Mouse (Mus musculus): ENCODE results near the gene Tanc2.

The Tanc2 gene

DNA sequence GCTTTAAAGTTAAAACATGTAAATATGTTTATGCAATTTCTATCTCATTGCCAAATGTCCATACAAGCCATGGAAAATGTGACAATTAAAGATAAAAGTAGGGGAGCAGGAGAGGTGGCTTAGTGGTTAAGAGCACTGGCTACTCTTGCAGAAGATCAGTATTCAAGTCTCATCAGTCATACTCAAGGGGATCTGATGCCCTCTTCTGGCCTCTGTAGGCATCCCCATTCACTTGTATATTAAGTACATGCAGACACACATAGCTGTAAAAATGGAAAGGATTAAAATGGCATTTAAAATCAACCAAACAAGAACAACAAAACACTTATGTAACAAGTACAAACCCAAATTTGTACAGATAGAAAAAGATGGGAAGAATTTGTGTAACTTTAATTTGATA is 54.2 kb downstream of the Tanc2 start:
- no peak for DNase-seq (ENCODE audit: low spot score in 2 of 2)

DNA sequence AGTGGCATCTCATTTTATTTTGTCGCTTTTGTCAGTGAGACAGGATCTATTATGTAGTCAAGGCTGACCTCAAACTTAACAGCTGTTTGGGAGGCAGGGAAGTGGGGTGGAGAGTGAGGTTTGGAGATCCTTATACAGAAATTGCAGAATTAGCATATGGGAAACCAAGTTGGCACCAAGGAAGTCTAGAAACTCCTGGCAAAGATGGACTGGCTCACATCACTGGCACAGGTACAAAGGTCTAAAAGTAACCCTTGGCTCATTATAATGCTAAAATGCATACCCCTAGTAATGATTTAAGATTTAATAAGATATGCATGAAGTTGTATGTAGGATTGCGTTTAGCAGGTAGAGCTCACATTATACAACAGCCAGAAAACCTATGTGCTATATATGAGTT is 58.2 kb downstream of the Tanc2 start:
- DNase-seq (ENCODE audit: low spot score in 2 of 2): no peak

DNA sequence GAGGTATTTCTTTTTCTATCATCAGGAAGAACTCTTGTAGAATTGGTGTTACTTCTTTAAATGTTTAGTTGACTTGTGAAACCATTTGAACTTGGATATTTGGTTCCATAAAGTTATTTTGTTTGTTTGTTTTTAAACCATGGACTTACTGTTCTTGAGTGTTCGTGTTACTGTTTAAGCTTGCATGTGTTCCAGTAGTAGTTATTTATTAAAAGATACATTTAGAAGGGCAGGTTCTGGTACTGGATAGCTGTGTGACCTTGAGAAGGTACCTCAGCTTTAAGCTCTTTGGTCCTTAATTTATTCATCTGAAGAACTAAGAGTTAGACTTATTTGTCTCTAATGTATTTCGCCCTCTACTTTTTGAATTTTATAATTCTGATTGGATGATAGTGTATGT is 64.8 kb downstream of the Tanc2 start:
- DNase-seq (ENCODE audit: low spot score in 2 of 2): no peak

DNA sequence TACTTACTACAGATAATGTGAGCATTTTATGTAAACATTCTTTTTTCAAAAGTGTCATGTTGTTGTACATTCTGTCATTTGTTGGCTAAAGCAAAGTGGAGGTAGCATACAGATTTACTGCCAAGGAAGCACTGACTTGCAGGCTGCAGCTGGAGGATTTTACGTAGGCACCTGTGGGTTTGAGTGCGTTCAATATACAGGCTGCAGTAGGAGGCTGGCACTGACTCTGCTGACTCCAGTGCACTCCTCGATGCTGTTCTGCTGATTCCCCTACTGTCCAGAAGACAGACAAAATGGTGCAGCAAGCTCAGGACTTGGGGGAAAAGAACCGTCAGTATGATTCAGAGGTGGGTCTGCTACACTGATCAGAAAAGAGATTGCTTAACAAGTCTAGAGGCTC is 65.5 kb downstream of the Tanc2 start:
- no peak for DNase-seq (ENCODE audit: low spot score in 2 of 2)

DNA sequence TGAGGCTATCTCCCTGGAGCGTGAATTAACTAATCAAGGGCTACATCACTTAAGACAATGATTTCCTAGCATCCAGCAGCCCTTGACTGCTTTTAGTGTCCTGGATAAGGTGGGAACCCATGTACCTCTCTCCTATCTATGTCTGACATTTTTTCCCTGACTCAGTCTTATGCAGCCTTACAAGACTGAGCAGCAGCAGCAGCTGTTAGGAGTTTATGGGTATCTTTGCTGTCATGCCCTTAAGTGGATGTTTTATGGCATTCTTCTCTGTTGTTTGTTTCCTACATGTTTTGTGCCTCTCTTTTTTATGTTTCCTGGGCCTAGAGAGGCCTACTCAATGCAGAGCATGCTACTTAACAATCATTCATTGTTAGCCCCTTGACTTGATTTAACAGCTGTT is 78.1 kb downstream of the Tanc2 start:
- DNase-seq (ENCODE audit: low spot score in 2 of 2): no peak

DNA sequence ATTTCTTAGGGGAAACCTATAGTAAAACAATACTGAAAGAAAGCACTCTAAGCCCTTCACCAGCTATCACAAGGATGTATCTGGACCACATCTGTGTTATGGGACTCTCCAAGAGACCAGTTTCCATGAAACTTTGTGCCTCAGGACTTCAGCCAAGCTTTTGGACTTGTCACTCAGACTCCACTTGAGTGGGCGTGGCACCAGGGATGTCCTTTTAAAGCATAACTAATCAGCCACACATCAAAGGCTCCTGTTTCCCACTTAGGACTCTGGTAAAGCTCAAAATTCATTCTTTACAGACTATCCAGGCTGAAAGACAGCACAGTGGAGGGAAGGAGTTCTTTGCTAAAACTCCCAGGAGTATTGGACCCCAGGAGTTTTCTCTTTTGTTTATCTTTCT is 89.2 kb downstream of the Tanc2 start:
- no peak for DNase-seq (ENCODE audit: low spot score in 2 of 2)

DNA sequence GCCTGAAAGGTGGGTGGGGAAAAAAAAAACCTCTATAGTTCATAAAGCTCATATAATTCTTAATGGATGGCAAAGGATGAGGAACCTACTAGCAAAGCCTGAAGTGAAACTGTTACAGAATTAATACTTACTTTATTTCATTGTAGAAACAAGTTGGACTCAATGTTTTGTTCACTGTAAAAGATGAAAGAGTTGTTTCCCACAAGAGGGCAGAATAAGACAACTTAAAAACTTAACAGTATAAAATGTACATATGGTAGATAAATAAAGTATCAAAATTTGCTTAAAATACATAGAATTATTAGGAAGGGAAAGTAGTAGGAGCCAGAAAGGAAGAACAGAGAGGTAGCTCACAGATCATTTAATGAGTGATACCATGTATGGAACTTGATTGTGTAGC is 95.0 kb downstream of the Tanc2 start:
- no peak for DNase-seq (ENCODE audit: low spot score in 2 of 2)

DNA sequence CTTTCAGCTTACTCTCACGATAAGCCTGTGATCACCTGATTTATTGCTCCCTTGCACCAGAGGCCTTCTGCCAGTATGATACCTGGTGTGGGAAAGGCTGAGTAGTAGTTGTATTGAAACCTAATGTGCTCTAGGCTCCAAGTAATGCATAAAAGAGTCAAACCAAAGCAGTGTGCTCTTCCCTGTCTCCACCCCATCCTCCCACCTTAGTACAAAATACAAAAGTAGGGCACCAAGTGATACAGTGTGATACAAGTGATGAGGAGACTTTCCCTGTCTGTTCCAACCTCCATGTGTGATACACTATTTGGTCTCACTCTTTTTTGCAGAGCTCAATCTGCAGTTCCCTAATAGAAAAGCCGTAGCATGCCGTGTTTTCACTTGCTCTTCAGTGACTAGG is 110.7 kb downstream of the Tanc2 start:
- no peak for DNase-seq (ENCODE audit: low spot score in 2 of 2)

DNA sequence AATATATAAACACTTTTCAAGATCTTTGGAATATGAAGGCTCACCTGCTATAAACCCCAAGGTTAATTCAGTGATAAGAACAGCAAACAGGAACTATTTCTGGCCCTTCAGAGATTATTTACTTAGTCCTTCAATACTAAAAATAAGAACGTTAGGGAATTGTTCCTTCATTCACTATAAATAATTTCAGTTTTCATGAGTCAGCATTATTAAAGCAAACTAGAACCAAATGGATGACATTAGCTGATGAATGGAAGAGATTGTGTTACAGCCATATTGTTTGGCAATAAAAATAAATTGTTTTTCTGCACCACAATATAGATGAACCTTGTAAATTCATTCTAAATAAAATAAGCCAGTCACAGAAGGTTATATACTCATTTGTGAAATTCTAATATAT is 129.9 kb downstream of the Tanc2 start:
- no peak for DNase-seq (ENCODE audit: low spot score in 2 of 2)

DNA sequence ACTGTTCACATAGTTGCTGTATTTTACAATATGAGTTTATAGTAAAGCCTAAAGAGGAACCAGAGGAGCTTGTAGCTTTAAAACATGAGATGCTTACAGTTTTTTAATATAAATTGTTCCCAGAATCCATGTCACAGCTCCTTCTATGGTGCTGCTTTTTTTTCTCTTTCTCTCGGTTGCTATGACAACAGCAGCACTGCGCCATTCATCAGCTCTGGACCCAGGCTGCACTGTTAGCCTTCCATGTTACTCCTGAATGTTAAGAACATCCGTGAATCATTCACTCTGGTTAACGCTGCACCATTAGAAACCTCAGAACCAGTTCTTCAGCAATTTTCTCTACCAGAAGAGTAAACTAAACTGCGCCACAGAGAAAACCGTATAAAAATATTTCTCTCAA is 141.8 kb downstream of the Tanc2 start:
- DNase-seq (ENCODE audit: low spot score in 2 of 2): peak in 1 of 2 experiments; percentile 8

DNA sequence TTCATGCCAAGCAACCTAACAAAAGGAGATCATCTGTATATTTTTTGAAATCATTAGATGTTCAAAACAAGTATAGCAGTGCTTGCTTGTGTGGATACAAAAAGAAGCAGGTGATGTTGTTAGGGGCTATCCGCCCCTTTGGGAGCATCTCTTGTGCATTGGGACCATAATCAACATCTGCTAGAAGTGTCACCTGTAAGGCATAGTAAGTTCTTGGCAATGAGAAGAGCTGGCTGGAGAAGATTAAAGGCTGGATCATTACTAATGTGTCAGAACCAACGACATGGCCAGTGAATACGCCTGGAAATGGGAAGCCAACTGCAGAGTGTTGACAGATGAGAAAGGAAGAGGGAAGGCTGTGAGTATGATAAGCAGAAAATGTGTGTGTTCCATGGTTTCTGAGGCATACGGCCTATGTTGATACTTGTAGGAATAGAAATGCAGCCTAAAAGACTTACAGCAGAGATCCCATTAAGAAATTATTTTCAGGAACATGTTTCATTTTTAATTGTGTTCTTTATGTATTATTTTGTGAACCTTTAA is 142.3 kb downstream of the Tanc2 start:
- no peak for DNase-seq (ENCODE audit: low spot score in 2 of 2)

DNA sequence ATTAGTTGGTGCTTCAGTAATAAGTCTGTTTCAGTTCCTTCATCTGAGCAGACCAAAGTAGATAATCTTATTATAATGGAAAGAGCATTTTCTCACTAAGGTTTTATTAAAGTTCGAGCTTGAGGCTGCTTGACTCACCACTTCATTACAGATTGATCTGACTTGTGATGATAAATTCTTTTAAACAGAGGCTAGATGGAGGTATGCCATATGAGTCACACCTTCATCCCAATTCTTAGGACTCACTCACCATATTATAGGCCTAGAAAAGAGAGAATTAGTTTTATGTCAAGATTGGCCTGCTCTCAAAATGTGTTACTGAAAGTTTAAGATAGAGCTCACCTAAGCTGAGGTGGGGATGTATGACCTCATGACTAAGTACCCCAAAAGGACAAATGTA is 153.4 kb downstream of the Tanc2 start:
- no peak for DNase-seq (ENCODE audit: low spot score in 2 of 2)

DNA sequence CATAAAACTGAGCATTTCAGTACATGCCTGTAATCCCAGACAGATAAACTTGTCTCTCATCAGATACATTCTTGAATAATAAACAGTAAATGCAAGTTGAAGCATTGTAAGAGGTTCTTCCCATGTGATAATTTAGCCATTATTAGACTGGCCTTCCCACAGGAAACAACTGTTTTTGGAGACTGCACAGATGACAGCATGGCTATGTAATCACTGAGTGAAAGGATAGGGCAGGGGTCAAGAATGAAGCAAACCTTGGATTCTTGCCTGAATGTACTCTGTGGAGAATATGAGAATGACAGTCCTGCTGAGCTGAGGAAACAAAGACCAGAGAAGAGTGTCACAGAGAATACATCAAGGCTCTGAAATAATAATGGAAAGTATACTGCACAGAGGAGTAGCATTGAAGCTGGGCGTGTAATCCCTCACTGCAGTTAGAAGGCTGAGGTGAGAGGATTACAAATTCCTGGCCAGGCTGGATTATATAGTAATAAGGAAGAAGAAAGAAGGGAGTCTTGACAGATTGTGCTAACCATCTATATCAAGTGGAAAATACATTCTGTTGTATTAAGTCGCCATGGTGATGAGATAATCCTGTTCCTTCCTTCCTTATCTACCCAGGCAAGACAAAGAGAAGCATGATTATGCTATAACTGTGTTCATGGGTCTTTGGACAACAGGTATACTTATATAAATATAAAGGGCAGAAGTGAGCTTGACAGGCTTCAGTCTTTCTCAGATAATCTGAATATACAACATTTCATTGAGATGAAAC is 159.7 kb downstream of the Tanc2 start:
- no peak for DNase-seq (ENCODE audit: low spot score in 2 of 2)

DNA sequence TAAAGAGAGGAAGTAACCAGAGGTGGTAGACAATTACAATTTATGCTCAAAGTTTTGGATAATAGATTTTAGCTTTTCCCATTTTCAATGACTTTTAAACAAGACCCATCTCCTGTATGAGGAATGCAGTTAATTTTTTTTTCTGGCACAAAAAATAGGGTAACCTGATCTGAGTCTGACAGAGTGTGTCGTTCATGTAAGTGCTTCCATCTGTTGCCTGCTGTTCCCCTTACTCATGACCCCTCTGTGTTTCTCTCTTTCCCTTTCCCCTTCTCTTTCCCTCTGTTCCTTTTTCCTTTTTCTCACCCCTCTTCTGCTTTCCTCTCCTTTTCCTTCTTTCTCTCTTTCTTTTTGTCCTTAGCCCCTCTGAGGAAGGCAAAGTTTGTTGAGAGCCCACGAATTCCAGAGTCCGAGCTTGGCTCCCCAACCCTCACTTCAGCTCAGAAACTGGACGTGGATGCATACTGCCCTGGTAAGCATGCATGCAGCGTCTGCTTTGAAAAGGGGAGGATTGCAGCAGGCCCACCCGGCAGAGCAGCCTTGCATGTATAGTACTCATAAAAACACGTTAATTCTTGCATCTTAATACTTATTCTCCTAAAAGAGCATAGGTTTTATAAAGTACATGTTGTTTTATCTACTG is 168.9 kb downstream of the Tanc2 start:
- no peak for DNase-seq (ENCODE audit: low spot score in 2 of 2)

DNA sequence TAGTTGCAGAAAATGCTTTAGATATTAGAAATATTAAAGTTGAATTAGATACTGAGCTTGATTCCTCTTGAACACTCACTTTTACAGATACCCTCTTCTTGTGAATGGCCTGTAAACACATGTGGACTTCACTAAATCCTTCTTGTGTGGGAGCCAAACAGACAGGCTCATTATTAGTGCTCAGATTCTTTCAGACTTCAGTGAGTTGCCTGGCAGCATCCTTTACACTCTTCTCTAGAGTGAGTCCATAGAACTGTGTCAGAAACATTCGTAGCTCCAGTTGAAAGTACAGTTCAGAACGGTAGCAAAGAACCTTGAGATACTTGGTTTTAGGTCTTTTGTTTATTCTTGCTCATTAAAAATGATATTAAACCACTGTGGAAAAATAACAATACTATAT is 169.6 kb downstream of the Tanc2 start:
- no peak for DNase-seq (ENCODE audit: low spot score in 2 of 2)

DNA sequence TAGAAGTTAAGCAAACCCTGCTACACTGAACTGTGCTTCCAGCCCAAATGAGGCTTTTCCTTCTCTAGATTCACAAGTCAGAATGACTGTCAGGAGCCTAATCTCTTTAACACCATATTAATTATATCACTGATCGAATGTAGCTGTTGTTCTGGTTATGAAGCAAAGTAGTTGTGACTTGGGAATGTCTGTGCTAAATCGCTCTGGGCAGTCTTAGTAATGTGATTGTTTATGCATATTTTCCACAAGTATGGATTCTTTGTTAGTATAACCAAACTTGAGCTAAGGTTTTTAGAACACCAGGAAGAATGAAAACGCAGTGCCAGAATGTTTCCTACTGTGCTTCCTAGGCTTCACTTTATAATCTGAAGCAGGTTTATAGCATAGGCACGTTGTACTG is 170.6 kb downstream of the Tanc2 start:
- DNase-seq (ENCODE audit: low spot score in 2 of 2): no peak

DNA sequence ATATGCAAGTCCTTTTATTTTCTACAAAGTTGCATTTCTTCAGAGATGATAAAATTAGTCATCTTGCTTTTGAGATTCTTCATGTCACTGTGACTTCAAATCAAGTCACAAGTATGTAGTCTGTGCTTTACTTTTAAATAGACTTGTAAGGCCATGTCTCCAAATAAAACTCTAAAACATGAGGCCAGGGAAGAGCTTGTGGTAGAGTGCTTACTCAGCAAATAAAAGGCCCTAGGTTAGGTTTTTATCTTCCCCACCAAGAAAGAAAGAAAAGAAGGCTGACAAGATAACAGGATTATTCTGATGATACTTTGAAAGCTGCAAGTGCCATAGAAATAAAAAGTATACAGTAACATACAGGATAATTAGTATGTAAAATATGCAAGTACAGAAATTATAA is 188.0 kb downstream of the Tanc2 start:
- no peak for DNase-seq (ENCODE audit: low spot score in 2 of 2)

DNA sequence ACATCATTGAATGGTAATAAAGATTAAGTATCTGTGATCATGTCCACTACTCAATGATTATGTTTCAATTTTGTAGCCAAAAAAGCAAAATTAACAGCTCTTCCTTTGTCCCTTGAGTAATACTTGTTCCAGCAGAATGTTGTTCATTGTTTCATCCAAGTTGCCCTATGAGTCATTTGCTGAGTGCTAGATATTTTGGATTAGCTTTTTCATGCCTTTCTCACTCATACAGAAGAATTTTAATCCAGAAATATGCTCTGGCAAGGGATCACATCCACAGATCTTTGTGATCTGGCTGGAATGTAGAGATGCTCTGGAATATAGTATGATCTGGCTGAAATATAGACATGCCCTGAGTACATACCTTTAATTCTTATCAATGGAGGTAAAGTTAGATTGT is 202.7 kb downstream of the Tanc2 start:
- DNase-seq (ENCODE audit: low spot score in 2 of 2): no peak

DNA sequence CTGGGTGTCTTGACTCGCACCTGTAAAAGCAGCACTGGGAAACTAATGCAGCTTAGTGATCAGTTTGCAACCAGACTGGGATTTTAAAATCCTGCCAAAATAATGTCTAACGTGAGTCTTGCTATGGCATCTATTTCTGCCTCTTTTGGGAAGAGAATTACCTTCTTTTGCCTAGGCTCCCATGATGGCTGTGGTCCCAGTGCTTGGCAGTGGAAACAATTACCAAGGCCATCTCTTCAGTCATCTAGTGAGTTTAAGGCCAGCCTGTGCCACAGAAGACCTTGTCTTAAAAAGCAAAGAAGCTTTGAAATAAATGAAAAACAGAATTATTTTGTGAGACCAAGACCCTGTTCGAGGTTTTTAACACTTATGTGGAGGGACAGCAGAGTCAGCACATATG is 213.9 kb downstream of the Tanc2 start:
- no peak for DNase-seq (ENCODE audit: low spot score in 2 of 2)

DNA sequence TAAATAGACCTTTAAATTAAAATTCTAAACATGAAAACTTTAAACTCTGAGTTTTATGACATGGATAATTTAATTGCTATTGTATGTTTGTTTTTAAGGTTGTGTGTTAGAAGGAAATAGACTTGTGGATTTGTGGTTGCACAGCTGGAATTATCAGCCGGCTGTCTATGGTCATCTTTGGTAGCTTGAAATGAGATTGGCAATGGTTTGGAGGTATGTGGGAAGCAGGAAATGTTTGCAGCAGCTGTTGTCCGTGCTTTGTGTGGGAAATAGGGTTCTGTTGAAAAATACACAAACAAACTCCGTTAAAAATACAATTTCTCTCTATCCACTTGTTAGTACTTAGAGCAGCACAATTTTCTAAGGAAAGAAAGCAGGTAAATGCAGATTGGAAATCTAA is 215.0 kb downstream of the Tanc2 start:
- DNase-seq (ENCODE audit: low spot score in 2 of 2): no peak

DNA sequence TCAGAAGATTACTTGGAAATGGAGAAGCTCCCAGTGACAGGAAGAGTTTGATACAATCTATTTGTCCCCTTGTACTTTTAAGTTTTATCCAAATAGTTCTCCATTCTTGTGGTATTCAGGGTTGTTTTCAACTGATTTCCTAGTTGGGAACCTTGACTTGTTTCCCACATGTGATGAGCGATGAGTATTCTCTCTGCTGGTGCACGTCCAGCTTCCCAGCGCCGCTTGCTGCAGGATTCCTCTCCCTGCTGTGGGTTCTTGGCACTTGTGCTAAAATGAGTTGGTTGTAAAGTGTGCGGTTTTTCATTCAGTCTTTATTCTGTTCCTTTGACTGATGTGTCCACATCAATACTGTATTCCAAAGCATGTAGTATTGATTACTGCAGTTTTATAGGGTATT is 217.3 kb downstream of the Tanc2 start:
- DNase-seq (ENCODE audit: low spot score in 2 of 2): no peak

DNA sequence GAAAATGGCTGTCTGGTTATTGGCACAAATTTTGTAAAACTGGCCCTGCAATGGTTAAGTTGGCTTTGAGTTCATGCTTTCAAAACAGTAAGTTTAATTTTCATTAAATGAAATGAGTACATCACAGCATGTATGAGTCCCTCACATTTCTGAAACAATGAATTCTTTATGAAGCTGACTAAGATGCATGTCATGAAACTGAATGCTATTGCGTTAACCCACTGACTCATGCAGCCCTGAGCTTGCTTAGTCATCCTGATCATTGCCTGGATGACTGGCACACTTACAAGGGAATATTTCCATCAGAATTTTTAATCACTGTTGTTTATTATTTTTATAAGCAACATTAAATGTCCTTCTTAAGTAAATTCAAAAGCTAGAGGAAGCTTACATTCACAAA is 233.5 kb downstream of the Tanc2 start:
- no peak for DNase-seq (ENCODE audit: low spot score in 2 of 2)

DNA sequence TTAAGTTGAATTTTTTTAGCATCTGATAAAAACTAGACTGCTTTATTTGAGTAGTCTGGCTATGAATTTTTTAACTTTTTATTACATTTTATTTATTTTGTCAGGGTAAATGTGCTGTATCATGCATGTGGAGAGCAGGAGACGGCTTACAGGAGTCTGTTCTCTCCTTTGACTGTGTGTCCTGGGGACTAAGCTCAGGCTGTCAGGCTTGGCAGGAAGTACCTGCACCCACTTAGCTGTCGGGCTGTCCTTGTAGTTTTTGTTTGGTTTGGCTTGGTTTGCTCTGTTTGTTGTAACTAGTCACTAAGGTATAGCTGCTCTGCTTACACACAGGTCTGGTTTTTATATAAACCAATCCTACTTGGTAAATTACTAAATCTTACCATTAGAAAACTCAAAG is 234.0 kb downstream of the Tanc2 start:
- no peak for DNase-seq (ENCODE audit: low spot score in 2 of 2)

DNA sequence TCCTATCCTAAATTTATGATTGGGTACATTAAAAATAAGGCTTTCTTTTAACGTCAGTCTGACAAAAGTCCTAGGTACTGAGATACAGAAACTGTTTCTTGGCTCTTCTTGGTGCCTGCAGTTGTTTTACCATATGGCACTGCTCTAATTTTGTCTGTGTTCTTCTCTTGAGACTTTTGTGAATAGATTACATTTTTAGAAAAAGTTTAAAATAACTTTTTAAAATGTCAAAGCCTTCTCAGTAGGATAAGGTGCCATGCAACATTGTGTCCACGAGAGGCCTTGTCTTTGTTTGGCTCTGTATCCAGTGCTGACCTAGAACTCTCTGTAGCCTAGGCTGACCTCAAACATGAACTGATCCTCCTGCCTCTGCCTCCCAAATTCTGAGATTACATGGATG is 238.4 kb downstream of the Tanc2 start:
- DNase-seq (ENCODE audit: low spot score in 2 of 2): no peak
